Mouse (Mus musculus) retina, embryonic 14.5 days (tissue): ENCODE results near the gene Olfr510.
"Not testable (repeated sequence)": the region's sequence is repeated elsewhere in the genome, so short reads cannot be mapped to it uniquely, and the experiment has no call there.

Source experiments
- DNase-seq: peaks from one replicate; pipeline ENCODE4 v3.0.0-alpha.2; 2015; ENCODE audit warnings: low spot score

The Olfr510 gene

DNA sequence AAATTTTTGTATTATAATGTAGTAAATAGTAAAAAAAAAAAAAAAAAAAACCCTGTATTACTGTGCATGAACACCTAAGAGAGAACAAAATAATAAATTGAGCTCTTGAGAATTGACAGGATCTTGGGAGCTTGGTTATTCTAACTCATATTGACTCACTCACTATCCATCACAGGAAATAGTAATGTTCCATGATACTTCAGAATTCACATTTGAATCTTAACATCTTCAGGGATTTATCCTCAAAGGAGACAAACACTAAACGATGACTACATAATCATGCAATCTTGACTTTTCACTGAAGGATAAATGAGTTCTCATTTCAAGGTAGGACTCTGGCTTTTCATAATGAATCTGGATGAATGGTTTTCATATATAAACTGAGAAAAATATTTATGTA, at the start of gene Olfr510:
Gene Olfr510 (plus strand): TSS at position 301 of the 400 bp plus-strand sequence.
- DNase-seq, result no peak

DNA sequence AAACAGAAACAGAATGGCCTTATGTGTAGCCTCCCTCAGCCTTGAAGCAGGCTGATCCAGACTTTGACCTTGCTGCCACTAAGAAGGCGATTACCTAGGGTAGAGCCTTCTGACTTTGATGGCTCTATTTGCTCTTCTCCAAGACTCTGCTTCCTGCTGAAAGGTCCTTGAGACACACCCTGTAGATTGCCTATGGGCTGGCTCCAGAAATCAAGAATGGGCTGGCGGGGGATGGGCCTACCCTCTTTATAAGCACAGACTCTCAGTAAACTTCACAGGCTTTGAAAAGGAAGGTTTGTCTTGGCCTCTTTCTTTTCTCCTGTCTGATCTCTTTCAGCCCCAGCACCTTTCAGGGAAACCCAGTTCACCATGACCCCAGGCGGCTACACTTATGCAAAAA, 49.4 kb upstream of the Olfr510 start:
- not testable (repeated sequence) for DNase-seq

DNA sequence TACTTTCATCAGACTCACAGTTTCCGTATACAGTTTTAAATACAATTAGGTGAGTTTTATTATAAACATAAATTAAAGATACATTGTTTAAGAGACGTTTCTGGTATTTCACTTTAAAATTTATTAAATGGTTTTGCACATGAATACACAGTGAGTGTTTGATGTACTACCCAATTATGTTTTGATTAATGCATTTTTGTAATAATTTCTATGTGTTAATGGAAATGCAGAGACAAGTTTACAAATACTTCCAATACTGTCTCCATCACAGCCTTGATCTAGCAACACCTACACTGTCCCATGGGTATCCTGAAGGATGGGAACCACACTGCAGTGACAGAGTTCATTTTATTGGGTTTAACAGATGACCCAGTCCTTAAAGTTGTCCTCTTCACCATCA, 44.7 kb upstream of the Olfr510 start, which contains the start of gene Olfr507:
Gene Olfr507 (plus strand): TSS at position 301 of the 400 bp plus-strand sequence.
- DNase-seq, result no peak

DNA sequence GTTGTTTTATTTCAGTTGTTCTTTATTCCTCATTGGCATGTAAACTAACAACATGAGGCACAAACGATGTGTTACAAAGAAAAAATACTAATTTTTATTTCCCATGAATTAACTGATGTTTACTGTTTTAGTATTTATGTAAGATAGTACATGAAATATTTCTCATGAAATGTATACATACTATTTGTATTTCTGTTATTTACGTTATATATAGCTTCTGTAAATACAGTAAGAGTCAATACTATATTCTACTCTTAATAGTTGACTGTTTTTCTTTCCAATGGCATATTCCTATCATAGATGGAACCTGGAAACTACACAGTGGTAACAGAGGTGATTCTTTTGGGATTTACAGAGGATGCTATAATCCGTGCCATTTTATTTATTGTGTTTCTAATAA, 36.5 kb upstream of the Olfr510 start, which contains the start of gene Olfr508:
Gene Olfr508 (plus strand): TSS at position 301 of the 400 bp plus-strand sequence.
- no peak for DNase-seq

DNA sequence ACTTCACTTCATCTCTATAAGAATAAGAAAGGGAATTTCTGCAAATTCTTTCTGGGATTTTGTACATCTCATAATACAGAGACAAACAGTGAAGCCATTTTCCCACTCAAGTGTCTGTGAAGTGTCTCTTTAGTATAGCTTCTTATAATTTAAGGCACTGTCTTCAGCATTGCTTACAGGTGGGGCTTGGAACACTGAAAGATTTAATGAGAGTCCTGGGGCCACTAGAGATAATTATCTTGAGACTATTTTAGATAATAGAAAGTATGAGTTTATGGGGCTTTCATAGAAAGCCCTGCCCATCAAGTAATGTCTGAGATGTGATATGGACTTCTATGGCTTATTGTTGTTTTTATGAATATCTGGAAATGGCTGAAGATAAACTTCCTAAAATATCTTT, 14.4 kb upstream of the Olfr510 start, which contains the start of gene Olfr509:
Gene Olfr509 (minus strand): TSS at position 101 of the 400 bp plus-strand sequence.
- no peak for DNase-seq

DNA sequence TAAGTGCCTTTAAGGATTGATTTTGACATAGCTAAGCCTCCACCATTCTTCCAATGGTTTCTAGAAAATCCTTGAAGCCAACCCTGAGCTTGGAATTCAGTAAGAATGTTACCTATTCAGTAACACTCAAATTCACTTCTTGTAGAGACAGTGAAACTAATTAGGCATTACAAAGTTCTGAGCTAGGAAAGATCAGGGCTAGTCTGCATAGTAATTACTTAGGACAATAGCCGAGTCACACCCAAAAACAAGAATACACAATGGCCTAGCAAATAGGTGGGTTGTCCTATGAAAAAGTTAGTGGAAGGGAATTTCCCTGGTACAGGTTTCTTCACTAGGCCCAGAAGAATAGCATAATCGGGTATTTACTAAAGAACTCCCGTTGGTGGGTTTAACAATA, 3.8 kb upstream of the Olfr510 start:
- DNase-seq, result no peak

DNA sequence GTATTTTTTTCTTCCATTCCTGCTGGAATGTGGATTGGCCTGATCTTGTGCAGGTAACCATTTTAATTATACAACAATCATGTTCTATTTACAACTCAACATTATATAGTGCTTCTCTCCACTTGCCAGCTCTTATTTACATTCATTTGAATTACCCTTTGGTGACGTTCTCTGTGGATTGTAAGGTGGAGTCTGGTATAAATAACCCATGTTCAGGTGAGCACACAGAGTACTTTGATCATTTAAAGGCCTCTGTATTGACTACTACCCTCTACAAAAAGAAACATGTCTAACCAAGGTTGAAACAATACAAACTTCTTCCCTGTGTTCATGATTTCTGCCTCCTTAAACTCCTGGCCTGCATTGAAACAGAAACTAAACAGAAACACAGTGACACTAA, 4.8 kb downstream of the Olfr510 start:
- no peak for DNase-seq

DNA sequence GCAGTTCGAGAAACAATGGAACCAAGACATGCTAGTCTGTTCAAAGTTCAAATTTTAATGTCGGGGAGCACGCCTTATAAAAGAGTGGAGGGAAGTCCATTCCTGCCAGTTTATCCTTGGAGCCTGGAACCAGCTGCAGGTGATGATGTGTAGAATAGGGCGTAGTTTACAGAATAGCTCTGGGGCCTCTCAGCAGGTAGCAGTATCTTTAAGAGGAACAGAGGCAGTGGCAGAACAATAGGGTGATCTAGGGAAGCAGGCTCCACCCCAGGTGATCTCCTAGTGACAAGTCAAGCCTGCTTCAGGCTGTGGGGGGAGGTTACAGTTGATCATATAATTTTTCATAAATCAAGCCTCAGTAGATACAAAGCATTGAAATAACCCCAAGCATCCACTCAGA, 12.7 kb downstream of the Olfr510 start:
- no peak for DNase-seq

DNA sequence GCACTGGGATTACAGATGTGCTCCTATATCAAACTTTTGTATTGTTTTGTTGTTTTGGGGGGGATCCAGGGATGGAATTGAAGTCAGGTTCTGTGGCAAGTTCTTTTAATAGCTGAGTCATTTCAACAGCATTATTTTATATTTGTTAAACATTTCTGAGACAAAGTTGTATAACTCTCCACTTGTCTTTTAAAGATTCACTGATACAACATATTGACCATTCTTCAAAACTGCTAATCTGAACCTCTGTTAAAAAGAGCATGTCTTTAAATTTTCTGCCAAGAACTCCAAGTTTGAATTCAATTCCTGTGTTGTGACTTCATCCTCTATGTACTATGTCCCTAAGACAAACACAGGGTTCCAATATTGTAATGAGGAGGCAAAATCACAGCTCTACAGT, 46.8 kb downstream of the Olfr510 start, which contains the start of gene Olfr512:
Gene Olfr512 (plus strand): TSS at position 301 of the 400 bp plus-strand sequence.
- no peak for DNase-seq
